Mouse (Mus musculus) hindbrain, embryonic 10.5 days (tissue): ENCODE data around the gene Med9. TPM values are rescaled to one million over a fixed set of nuclear protein-coding genes. Genes with fewer than 3 reads are reported as not detected.
"Not testable (repeated sequence)": the region's sequence is repeated elsewhere in the genome, so short reads cannot be mapped to it uniquely, and the experiment has no call there.

Experiments
- DNase-seq: peaks from one replicate; pipeline ENCODE4 v3.0.0-alpha.2; 2017; ENCODE audit warnings: low spot score
- H3K27ac ChIP-seq: fragments of 300-500 bp; sonication (generic); 2 replicates; pipeline ENCODE4 v1.5.1; 2016; ENCODE audit warnings: mild to moderate bottlenecking, moderate library complexity
- H3K27me3 ChIP-seq: fragments of 300-500 bp; sonication (generic); 2 replicates; pipeline ENCODE4 v1.6.1; 2016; ENCODE audit warnings: mild to moderate bottlenecking; ENCODE audit not compliant: poor library complexity, insufficient read depth, severe bottlenecking
- H3K36me3 ChIP-seq: fragments of 300-500 bp; sonication (generic); 2 replicates; pipeline ENCODE4 v1.6.1; 2016; ENCODE audit warnings: mild to moderate bottlenecking, moderate library complexity
- H3K4me1 ChIP-seq: fragments of 300-500 bp; sonication (generic); replicated peaks from 2 replicates; pipeline ENCODE4 v1.6.1; 2016; ENCODE audit warnings: mild to moderate bottlenecking
- H3K4me3 ChIP-seq: fragments of 300-500 bp; sonication (generic); 2 replicates; pipeline ENCODE4 v1.5.1; 2016; ENCODE audit warnings: mild to moderate bottlenecking, moderate library complexity
- H3K9me3 ChIP-seq: fragments of 300-500 bp; sonication (generic); 2 replicates; pipeline ENCODE4 v1.6.1; 2016; ENCODE audit warnings: mild to moderate bottlenecking, moderate library complexity
- WGBS: fragments of 180-500 bp; shearing (Covaris S2); methylation state at CpG from one replicate; pipeline ENCODE4 v1.1.7; 2016; 5-methylcytosine and 5-hydroxymethylcytosine counted together
- polyA plus RNA-seq: library from polyadenylated mRNA; unstranded; fragments of >200 nt; fragmentation: Nextera tagmentation; extraction: Ambion mirVana; gene quantifications from 2 replicates; pipeline ENCODE4 v1.2.1, GENCODE M21; 2016

The Med9 gene
- polyA plus RNA-seq, 1 experiment from 2014 or later: 53.3 TPM

GRCm38 (mm10) chr11:59921265-59921664 is 26.7 kb upstream of the Med9 start:
- no peaks in the 10 kb centered on the region for H3K27me3 ChIP-seq
- H3K4me1 ChIP-seq: peaks cover 9% of the 10 kb centered on the region
- H3K36me3 ChIP-seq: no peaks in the 10 kb centered on the region
- no peaks in the 10 kb centered on the region for H3K9me3 ChIP-seq
- no peak overlapping the region for H3K27ac ChIP-seq
- DNase-seq: no peak
- whole genome bisulfite sequencing: 21% methylated on average over 7 of the region's 7 CpGs
- no peak overlapping the region for H3K4me3 ChIP-seq

- 51% methylated on average over 4 of the region's 4 CpGs for WGBS
- DNase-seq: no peak
These were observed 18.0 kb upstream of the Med9 start for GRCm38 (mm10) chr11:59930031-59930430.

GRCm38 (mm10) chr11:59932560-59933337 is 15.3 kb upstream of the Med9 start:
- no peak overlapping the region for H3K27ac ChIP-seq
- DNase-seq: no peak
- H3K9me3 ChIP-seq: no peaks in the 10 kb centered on the region
- no peaks in the 10 kb centered on the region for H3K36me3 ChIP-seq
- WGBS: 75% methylated on average over 9 of the region's 9 CpGs
- peaks cover 7% of the 10 kb centered on the region; the same call in 1 of the 2 replicates for H3K27me3 ChIP-seq
- H3K4me1 ChIP-seq: peaks cover 18% of the 10 kb centered on the region
- H3K4me3 ChIP-seq: no peak overlapping the region

More at GRCm38 (mm10) chr11:59930031-59930430, 18.0 kb upstream of the Med9 start:
- H3K27me3 ChIP-seq: peaks cover 7% of the 10 kb centered on the region; the same call in 1 of the 2 replicates
- no peaks in the 10 kb centered on the region for H3K9me3 ChIP-seq
- H3K36me3 ChIP-seq: no peaks in the 10 kb centered on the region
- H3K4me1 ChIP-seq: peaks cover 28% of the 10 kb centered on the region
- no peak overlapping the region for H3K4me3 ChIP-seq
- no peak overlapping the region for H3K27ac ChIP-seq

- H3K4me3 ChIP-seq: no peak overlapping the region
- 49% methylated on average over 12 of the region's 12 CpGs for WGBS
- H3K27me3 ChIP-seq: peaks cover 7% of the 10 kb centered on the region; the same call in 1 of the 2 replicates
- H3K4me1 ChIP-seq: peaks cover 18% of the 10 kb centered on the region
- no peak for DNase-seq
- no peaks in the 10 kb centered on the region for H3K9me3 ChIP-seq
- H3K36me3 ChIP-seq: no peaks in the 10 kb centered on the region
- 0 out of 2 replicates have a peak overlapping the region, but pooled peaks have one; percentile 31 for H3K27ac ChIP-seq
These were observed 14.1 kb upstream of the Med9 start for GRCm38 (mm10) chr11:59933943-59934342.

GRCm38 (mm10) chr11:59937023-59937422 is 11.0 kb upstream of the Med9 start:
- Histone ChIP-seq H3K27ac (no peak overlapping the region), H3K4me3 (no peak overlapping the region), H3K9me3 (no peaks in the 10 kb centered on the region), H3K27me3 (peaks cover 3% of the 10 kb centered on the region; the same call in 1 of the 2 replicates), H3K36me3 (no peaks in the 10 kb centered on the region), H3K4me1 (peaks cover 12% of the 10 kb centered on the region)
- DNase-seq: no peak
- WGBS: 76% methylated on average over 3 of the region's 3 CpGs

- no peak overlapping the region for H3K27ac ChIP-seq
- H3K27me3 ChIP-seq: no peaks in the 10 kb centered on the region
- no peaks in the 10 kb centered on the region for H3K36me3 ChIP-seq
- no peaks in the 10 kb centered on the region for H3K9me3 ChIP-seq
- WGBS: 34% methylated on average over 2 of the region's 2 CpGs
- peaks cover 10% of the 10 kb centered on the region for H3K4me1 ChIP-seq
- no peak overlapping the region for H3K4me3 ChIP-seq
- no peak for DNase-seq
These were observed 10.4 kb upstream of the Med9 start for GRCm38 (mm10) chr11:59937615-59938014.

- WGBS: 90% methylated on average over 1 of the region's 1 CpGs
- no peak for DNase-seq
These were observed 8.2 kb upstream of the Med9 start for GRCm38 (mm10) chr11:59939821-59940220.

GRCm38 (mm10) chr11:59940645-59941044 is 7.4 kb upstream of the Med9 start:
- Histone ChIP-seq H3K27me3 (no peaks in the 10 kb centered on the region), H3K9me3 (no peaks in the 10 kb centered on the region), H3K36me3 (no peaks in the 10 kb centered on the region), H3K27ac (no peak overlapping the region), H3K4me1 (no peaks in the 10 kb centered on the region), H3K4me3 (no peak overlapping the region)
- WGBS: 69% methylated on average over 3 of the region's 3 CpGs
- no peak for DNase-seq

More at GRCm38 (mm10) chr11:59939821-59940220, 8.2 kb upstream of the Med9 start:
- H3K4me3 ChIP-seq: no peak overlapping the region
- H3K36me3 ChIP-seq: no peaks in the 10 kb centered on the region
- 0 out of 2 replicates have a peak, but pooled peaks cover 3% of the 10 kb centered on the region for H3K4me1 ChIP-seq
- H3K27ac ChIP-seq: no peak overlapping the region
- no peaks in the 10 kb centered on the region for H3K9me3 ChIP-seq
- H3K27me3 ChIP-seq: no peaks in the 10 kb centered on the region

GRCm38 (mm10) chr11:59941391-59941790 is 6.6 kb upstream of the Med9 start:
- 27% methylated on average over 3 of the region's 3 CpGs for WGBS
- no peak overlapping the region for H3K4me3 ChIP-seq
- H3K4me1 ChIP-seq: no peaks in the 10 kb centered on the region
- H3K36me3 ChIP-seq: no peaks in the 10 kb centered on the region
- no peaks in the 10 kb centered on the region for H3K9me3 ChIP-seq
- no peak for DNase-seq
- no peak overlapping the region for H3K27ac ChIP-seq
- H3K27me3 ChIP-seq: no peaks in the 10 kb centered on the region

- WGBS: 88% methylated on average over 10 of the region's 10 CpGs
- not testable (repeated sequence) for H3K36me3 ChIP-seq, H3K27ac ChIP-seq, DNase-seq, H3K27me3 ChIP-seq, H3K9me3 ChIP-seq, H3K4me3 ChIP-seq
- peaks cover 21% of the 10 kb centered on the region for H3K4me1 ChIP-seq
These were observed 3.2 kb upstream of the Med9 start for GRCm38 (mm10) chr11:59944855-59945254.

- no peak for DNase-seq
These were observed 378 bp downstream of the Med9 start for GRCm38 (mm10) chr11:59948401-59948767.

GRCm38 (mm10) chr11:59952892-59953291 is 4.9 kb downstream of the Med9 start:
- DNase-seq: no peak
- Histone ChIP-seq H3K27ac (no peak overlapping the region), H3K4me3 (no peak overlapping the region), H3K9me3 (no peaks in the 10 kb centered on the region), H3K4me1 (peaks cover 11% of the 10 kb centered on the region), H3K36me3 (peaks cover 29% of the 10 kb centered on the region), H3K27me3 (no peaks in the 10 kb centered on the region)
- WGBS: 89% methylated on average over 14 of the region's 14 CpGs

More at GRCm38 (mm10) chr11:59948401-59948767, 378 bp downstream of the Med9 start:
- Histone ChIP-seq H3K27me3 (no peaks in the 10 kb centered on the region), H3K27ac (peak overlapping the region; percentile 98), H3K9me3 (no peaks in the 10 kb centered on the region), H3K4me3 (peak overlapping the region; percentile 98), H3K4me1 (peaks cover 21% of the 10 kb centered on the region), H3K36me3 (peaks cover 8% of the 10 kb centered on the region; the same call in 1 of the 2 replicates)
- WGBS: 3% methylated on average over 16 of the region's 16 CpGs

GRCm38 (mm10) chr11:59956749-59957148 is 8.7 kb downstream of the Med9 start:
- Histone ChIP-seq H3K4me1 (peaks cover 5% of the 10 kb centered on the region; the same call in 1 of the 2 replicates), H3K27ac (no peak overlapping the region), H3K36me3 (peaks cover 36% of the 10 kb centered on the region), H3K4me3 (no peak overlapping the region), H3K9me3 (no peaks in the 10 kb centered on the region), H3K27me3 (peaks cover 6% of the 10 kb centered on the region; the same call in 1 of the 2 replicates)
- 84% methylated on average over 6 of the region's 6 CpGs for WGBS
- no peak for DNase-seq
